Mouse (Mus musculus): ENCODE data around the gene Dnajb11.

Dnajb11 gene

GRCm38 (mm10) chr16:22922433-22922832 is 64.8 kb downstream of the Dnajb11 start:
- DNase-seq (ENCODE audit: low read depth, low spot score), result no peak

All from WW6 (cell line).